In the genomic region with DNA sequence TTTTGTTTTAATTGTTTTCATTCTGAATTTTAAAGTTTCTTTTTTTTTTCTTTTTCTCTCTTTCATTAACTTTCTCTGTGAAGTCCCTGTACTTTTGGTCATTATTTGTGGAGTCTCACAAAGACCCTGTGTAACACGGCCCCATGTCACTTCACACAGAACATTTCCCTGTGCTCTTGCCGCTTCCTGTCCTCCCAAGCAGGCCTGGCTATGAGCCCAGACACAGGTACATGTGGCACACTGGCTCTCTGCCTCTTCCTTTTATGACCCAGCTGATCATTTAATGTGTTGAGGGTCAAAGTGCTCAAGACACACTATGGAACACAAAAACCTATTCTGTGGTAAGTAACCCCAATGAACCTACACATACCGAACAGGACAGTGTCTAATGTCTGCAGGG, we compare ENCODE assay signal across 12 mouse cellular contexts.
DNase-seq lines count a peak whose midpoint lies in the region; ATAC-seq lines count a peak whose summit lies in the region.
"Had no signal": no experiment of that assay in that cellular context is flagged by ENCODE, and none has a peak within 500 bp of the region (broad histone marks: within the 10 kb centered on the region; RNA-seq: fewer than 3 reads in every experiment).

No protein-coding gene starts in this region.

- H3K27ac ChIP-seq in neural tube, embryonic 14.5 days (ENCODE audit: low read depth, low read length) = 0 out of 2 replicates have a peak overlapping the region, but pooled peaks have one; percentile 16
- H3K27ac ChIP-seq in limb, embryonic 12.5 days = 0 out of 2 replicates have a peak overlapping the region, but pooled peaks have one; percentile 41
- H3K27ac ChIP-seq: embryonic facial prominence, embryonic 15.5 days; hindbrain, embryonic 15.5 days had no signal

- no peaks in the 10 kb centered on the region for H3K4me1 ChIP-seq in neural tube, embryonic 14.5 days (ENCODE audit: control insufficient read depth, insufficient read depth, low read length)
- peaks cover 25% of the 10 kb centered on the region for H3K4me1 ChIP-seq in limb, embryonic 12.5 days (replicated peaks)
- H3K4me1 ChIP-seq: embryonic facial prominence, embryonic 15.5 days; hindbrain, embryonic 15.5 days had no signal

- no peak overlapping the region for H3K9ac ChIP-seq in neural tube, embryonic 14.5 days (replicated peaks; ENCODE audit: low read depth, low read length)
- H3K9ac ChIP-seq in limb, embryonic 12.5 days (replicated peaks) = no peak overlapping the region
- H3K9ac ChIP-seq: embryonic facial prominence, embryonic 15.5 days; hindbrain, embryonic 15.5 days had no signal

- no peaks in the 10 kb centered on the region for H3K27me3 ChIP-seq in neural tube, embryonic 14.5 days (ENCODE audit: control insufficient read depth, insufficient read depth, low read length)
- no peaks in the 10 kb centered on the region for H3K27me3 ChIP-seq in limb, embryonic 12.5 days
- H3K27me3 ChIP-seq: embryonic facial prominence, embryonic 15.5 days; hindbrain, embryonic 15.5 days had no signal

- WGBS in neural tube, embryonic 14.5 days = 45% methylated on average over 3 of the region's 3 CpGs
- 35% methylated on average over 3 of the region's 3 CpGs for WGBS in limb, embryonic 12.5 days

- no peaks in the 10 kb centered on the region for H3K36me3 ChIP-seq in neural tube, embryonic 14.5 days (ENCODE audit: control insufficient read depth, insufficient read depth, low read length)
- no peaks in the 10 kb centered on the region for H3K36me3 ChIP-seq in limb, embryonic 12.5 days
- H3K36me3 ChIP-seq: embryonic facial prominence, embryonic 15.5 days; hindbrain, embryonic 15.5 days had no signal

- ATAC-seq in neural tube, embryonic 14.5 days (ENCODE audit: low read depth) = no peak
- peak; percentile 51 to 72; a peak in 3 of 4 replicates for ATAC-seq in hematopoietic stem cell, adult 5-6 weeks (replicated peaks in 1 of 2; ENCODE audit: insufficient read depth in 1 of 2, low FRiP score in 2 of 2, low TSS enrichment in 1 of 2, low read depth in 1 of 2, poor library complexity in 2 of 2, severe bottlenecking in 2 of 2)
- no peak for ATAC-seq in limb, embryonic 12.5 days (ENCODE audit: insufficient number of reproducible peaks, insufficient read depth, low FRiP score, low TSS enrichment, low read depth)

- H3K4me2 ChIP-seq in neural tube, embryonic 14.5 days (ENCODE audit: low read depth, low read length) = no peak overlapping the region
- H3K4me2 ChIP-seq in limb, embryonic 12.5 days = no peak overlapping the region
- H3K4me2 ChIP-seq: embryonic facial prominence, embryonic 15.5 days; hindbrain, embryonic 15.5 days had no signal

- no peak overlapping the region for H3K4me3 ChIP-seq in neural tube, embryonic 14.5 days (ENCODE audit: low read depth, low read length)
- no peak overlapping the region for H3K4me3 ChIP-seq in limb, embryonic 12.5 days (replicated peaks)
- H3K4me3 ChIP-seq: embryonic facial prominence, embryonic 15.5 days; hindbrain, embryonic 15.5 days had no signal

- peak; percentile 11 for DNase-seq in cerebellum, adult 9-11 months
- no peak for DNase-seq in cerebellum, postnatal 4 days (ENCODE audit: low spot score in 2 of 2)
- DNase-seq in neural tube, embryonic 10.5 days (ENCODE audit: extremely low spot score, low spot score) = no peak
- DNase-seq in frontal cortex, postnatal 14 days (ENCODE audit: low spot score in 2 of 2) = no peak
- no peak for DNase-seq in left cerebral cortex, adult 8-10 months (ENCODE audit: low spot score in 2 of 2)
- DNase-seq: layer of hippocampus, adult 9-11 months; retina, postnatal 1 day had no signal

- H3K9me3 ChIP-seq in neural tube, embryonic 14.5 days (ENCODE audit: control insufficient read depth, low read length) = no peaks in the 10 kb centered on the region
- H3K9me3 ChIP-seq in limb, embryonic 12.5 days = no peaks in the 10 kb centered on the region
- H3K9me3 ChIP-seq: embryonic facial prominence, embryonic 15.5 days; hindbrain, embryonic 15.5 days had no signal

Comparison
In these comparisons a context has a peak if more than half of its experiments do, and no peak if none do; other contexts are left out.
1. ATAC-seq: peak in hematopoietic stem cell, adult 5-6 weeks (2 of 2); none in neural tube, embryonic 14.5 days (single experiment) and limb, embryonic 12.5 days (single experiment).